Mouse (Mus musculus): Measurements from ENCODE around the gene Sik2. TPM values are rescaled to one million over a fixed set of nuclear protein-coding genes. Genes with fewer than 3 reads are reported as not detected.

Gene Sik2
- polyA plus RNA-seq, 1 experiment from 2014 or later = 17.9 TPM

DNA sequence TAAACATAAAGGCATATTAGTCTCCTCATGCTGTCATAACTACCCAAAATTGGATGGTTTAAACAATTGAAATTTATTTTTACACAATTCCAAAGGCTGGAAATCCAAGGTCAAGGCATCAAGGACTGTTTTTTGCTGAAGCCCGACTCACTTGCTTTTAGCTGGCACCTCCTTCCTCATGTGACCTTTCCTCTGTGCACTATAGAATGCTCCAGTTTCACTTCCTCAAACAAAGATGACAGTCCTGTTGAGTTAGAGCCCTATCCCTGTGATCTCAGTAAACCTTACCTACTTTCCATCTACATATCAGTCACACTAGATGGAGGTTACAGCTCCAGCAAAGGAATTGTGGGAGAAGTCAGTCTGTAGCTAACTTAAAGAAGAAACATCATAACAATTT, 21.3 kb upstream of the Sik2 start:
- 29% methylated on average over 1 of the region's 1 CpGs for WGBS
- H3K9ac ChIP-seq (ENCODE audit: low read depth, low read length) = no peak overlapping the region
- no peaks in the 10 kb centered on the region for H3K36me3 ChIP-seq (ENCODE audit: control insufficient read depth, insufficient read depth, low read length)
- no peaks in the 10 kb centered on the region for H3K4me1 ChIP-seq (ENCODE audit: control insufficient read depth, insufficient read depth, low read length)
- no peaks in the 10 kb centered on the region for H3K9me3 ChIP-seq (ENCODE audit: control insufficient read depth, low read length)
- no peak for ATAC-seq (ENCODE audit: low FRiP score, low TSS enrichment)
- no peak overlapping the region for H3K4me3 ChIP-seq (ENCODE audit: low read length)
- H3K4me2 ChIP-seq (replicated peaks; ENCODE audit: low read depth, low read length) = no peak overlapping the region
- no peak overlapping the region for H3K27ac ChIP-seq (ENCODE audit: low read depth, low read length)
- no peaks in the 10 kb centered on the region for H3K27me3 ChIP-seq (ENCODE audit: control insufficient read depth, insufficient read depth, low read length)

DNA sequence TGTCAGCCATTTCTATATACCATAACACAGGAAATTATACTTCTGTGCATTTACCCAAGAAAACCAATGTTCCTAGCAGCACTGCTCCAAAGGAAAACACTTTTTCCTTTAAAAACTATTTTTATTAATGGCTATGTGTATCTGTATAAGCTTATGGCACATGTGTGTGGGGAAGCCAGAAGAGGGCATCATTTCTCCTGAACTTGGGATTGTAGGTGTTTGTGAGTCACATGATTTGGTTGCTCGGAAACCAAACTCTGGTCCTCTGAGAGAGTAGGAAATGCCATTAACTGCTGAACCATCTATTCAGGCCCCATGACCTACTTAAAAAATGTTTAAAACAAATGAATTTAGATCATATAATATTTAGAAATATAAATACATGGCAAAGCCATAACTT, 18.1 kb upstream of the Sik2 start:
- Histone ChIP-seq H3K4me1 (ENCODE audit: control insufficient read depth, insufficient read depth, low read length) (no peaks in the 10 kb centered on the region), H3K27ac (ENCODE audit: low read depth, low read length) (no peak overlapping the region), H3K4me2 (replicated peaks; ENCODE audit: low read depth, low read length) (no peak overlapping the region), H3K27me3 (ENCODE audit: control insufficient read depth, insufficient read depth, low read length) (no peaks in the 10 kb centered on the region), H3K9me3 (ENCODE audit: control insufficient read depth, low read length) (no peaks in the 10 kb centered on the region), H3K9ac (ENCODE audit: low read depth, low read length) (no peak overlapping the region), H3K4me3 (ENCODE audit: low read length) (no peak overlapping the region), H3K36me3 (ENCODE audit: control insufficient read depth, insufficient read depth, low read length) (no peaks in the 10 kb centered on the region)
- WGBS = 94% methylated on average over 1 of the region's 1 CpGs
- no peak for ATAC-seq (ENCODE audit: low FRiP score, low TSS enrichment)

GRCm38 (mm10) chr9:51021123-51021795, 12.4 kb upstream of the Sik2 start:
- Histone ChIP-seq H3K9me3 (ENCODE audit: control insufficient read depth, low read length) (no peaks in the 10 kb centered on the region), H3K4me1 (ENCODE audit: control insufficient read depth, insufficient read depth, low read length) (no peaks in the 10 kb centered on the region), H3K27ac (ENCODE audit: low read depth, low read length) (no peak overlapping the region), H3K4me3 (ENCODE audit: low read length) (no peak overlapping the region), H3K27me3 (ENCODE audit: control insufficient read depth, insufficient read depth, low read length) (no peaks in the 10 kb centered on the region), H3K4me2 (replicated peaks; ENCODE audit: low read depth, low read length) (no peak overlapping the region), H3K9ac (ENCODE audit: low read depth, low read length) (no peak overlapping the region), H3K36me3 (ENCODE audit: control insufficient read depth, insufficient read depth, low read length) (no peaks in the 10 kb centered on the region)
- ATAC-seq (ENCODE audit: low FRiP score, low TSS enrichment) = no peak
- 91% methylated on average over 4 of the region's 4 CpGs for WGBS

GRCm38 (mm10) chr9:51020351-51020750, 11.5 kb upstream of the Sik2 start:
- Histone ChIP-seq H3K4me2 (replicated peaks; ENCODE audit: low read depth, low read length) (no peak overlapping the region), H3K9me3 (ENCODE audit: control insufficient read depth, low read length) (no peaks in the 10 kb centered on the region), H3K27me3 (ENCODE audit: control insufficient read depth, insufficient read depth, low read length) (no peaks in the 10 kb centered on the region), H3K27ac (ENCODE audit: low read depth, low read length) (no peak overlapping the region), H3K4me3 (ENCODE audit: low read length) (no peak overlapping the region), H3K9ac (ENCODE audit: low read depth, low read length) (no peak overlapping the region), H3K36me3 (ENCODE audit: control insufficient read depth, insufficient read depth, low read length) (no peaks in the 10 kb centered on the region), H3K4me1 (ENCODE audit: control insufficient read depth, insufficient read depth, low read length) (no peaks in the 10 kb centered on the region)
- 73% methylated on average over 3 of the region's 3 CpGs for WGBS
- no peak for ATAC-seq (ENCODE audit: low FRiP score, low TSS enrichment)

DNA sequence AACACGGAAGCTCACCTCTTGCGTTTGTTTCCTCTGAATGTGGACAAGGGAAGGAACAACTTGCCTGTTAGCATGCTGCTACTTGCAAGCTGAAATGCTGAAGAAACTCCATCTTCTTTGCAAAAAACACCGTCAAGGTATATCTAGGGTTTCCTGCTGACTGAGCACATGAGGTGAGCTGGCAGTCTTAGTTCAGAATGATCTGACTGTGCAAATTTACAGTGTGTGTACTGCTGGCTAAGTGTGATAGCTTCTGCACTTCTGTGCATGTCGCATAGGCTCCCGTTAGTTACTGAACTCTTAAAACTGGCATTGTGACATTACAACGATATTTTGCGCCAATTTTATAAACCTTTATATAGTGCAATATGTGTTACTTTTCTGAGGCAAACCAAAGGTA, 10.8 kb upstream of the Sik2 start:
- Histone ChIP-seq H3K9ac (ENCODE audit: low read depth, low read length) (no peak overlapping the region), H3K27me3 (ENCODE audit: control insufficient read depth, insufficient read depth, low read length) (no peaks in the 10 kb centered on the region), H3K36me3 (ENCODE audit: control insufficient read depth, insufficient read depth, low read length) (no peaks in the 10 kb centered on the region), H3K4me2 (replicated peaks; ENCODE audit: low read depth, low read length) (no peak overlapping the region), H3K27ac (ENCODE audit: low read depth, low read length) (no peak overlapping the region), H3K9me3 (ENCODE audit: control insufficient read depth, low read length) (no peaks in the 10 kb centered on the region), H3K4me3 (ENCODE audit: low read length) (no peak overlapping the region), H3K4me1 (ENCODE audit: control insufficient read depth, insufficient read depth, low read length) (no peaks in the 10 kb centered on the region)
- no peak for ATAC-seq (ENCODE audit: low FRiP score, low TSS enrichment)
- 77% methylated on average over 7 of the region's 7 CpGs for WGBS

- Histone ChIP-seq H3K4me3 (ENCODE audit: low read length) (no peak overlapping the region), H3K27ac (ENCODE audit: low read depth, low read length) (no peak overlapping the region), H3K27me3 (ENCODE audit: control insufficient read depth, insufficient read depth, low read length) (no peaks in the 10 kb centered on the region), H3K4me2 (replicated peaks; ENCODE audit: low read depth, low read length) (no peak overlapping the region), H3K9ac (ENCODE audit: low read depth, low read length) (no peak overlapping the region), H3K9me3 (ENCODE audit: control insufficient read depth, low read length) (no peaks in the 10 kb centered on the region), H3K36me3 (ENCODE audit: control insufficient read depth, insufficient read depth, low read length) (no peaks in the 10 kb centered on the region), H3K4me1 (ENCODE audit: control insufficient read depth, insufficient read depth, low read length) (no peaks in the 10 kb centered on the region)
- WGBS = 38% methylated on average over 4 of the region's 4 CpGs
- ATAC-seq (ENCODE audit: low FRiP score, low TSS enrichment) = no peak
These were observed 6.9 kb upstream of the Sik2 start for GRCm38 (mm10) chr9:51015732-51016131.

DNA sequence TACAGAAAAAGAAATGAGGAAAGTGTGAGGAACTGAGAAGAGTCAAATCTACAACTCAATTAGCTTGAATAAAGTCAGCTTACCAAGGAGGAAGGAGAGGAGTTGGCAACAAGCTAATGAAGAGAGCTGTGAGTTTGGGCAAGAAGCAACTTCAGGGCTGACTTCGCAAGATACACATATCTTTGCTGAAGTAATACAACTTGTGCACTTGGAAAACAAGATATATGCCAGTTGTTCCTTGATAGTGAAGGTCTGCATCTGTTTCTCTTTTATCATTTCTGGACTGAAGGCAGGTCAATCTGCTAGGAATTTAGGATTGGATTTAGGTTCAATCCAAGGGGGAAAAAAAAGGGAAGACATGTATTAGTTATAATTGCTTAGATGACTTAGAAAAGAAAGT, 4.8 kb upstream of the Sik2 start:
- no peaks in the 10 kb centered on the region for H3K4me1 ChIP-seq (ENCODE audit: control insufficient read depth, insufficient read depth, low read length)
- no peak overlapping the region for H3K9ac ChIP-seq (ENCODE audit: low read depth, low read length)
- 91% methylated on average over 1 of the region's 1 CpGs for WGBS
- no peak for ATAC-seq (ENCODE audit: low FRiP score, low TSS enrichment)
- no peaks in the 10 kb centered on the region for H3K9me3 ChIP-seq (ENCODE audit: control insufficient read depth, low read length)
- H3K27me3 ChIP-seq (ENCODE audit: control insufficient read depth, insufficient read depth, low read length) = 0 out of 2 replicates have a peak, but pooled peaks cover 4% of the 10 kb centered on the region
- H3K4me3 ChIP-seq (ENCODE audit: low read length) = no peak overlapping the region
- no peaks in the 10 kb centered on the region for H3K36me3 ChIP-seq (ENCODE audit: control insufficient read depth, insufficient read depth, low read length)
- H3K4me2 ChIP-seq (replicated peaks; ENCODE audit: low read depth, low read length) = no peak overlapping the region
- H3K27ac ChIP-seq (ENCODE audit: low read depth, low read length) = no peak overlapping the region

DNA sequence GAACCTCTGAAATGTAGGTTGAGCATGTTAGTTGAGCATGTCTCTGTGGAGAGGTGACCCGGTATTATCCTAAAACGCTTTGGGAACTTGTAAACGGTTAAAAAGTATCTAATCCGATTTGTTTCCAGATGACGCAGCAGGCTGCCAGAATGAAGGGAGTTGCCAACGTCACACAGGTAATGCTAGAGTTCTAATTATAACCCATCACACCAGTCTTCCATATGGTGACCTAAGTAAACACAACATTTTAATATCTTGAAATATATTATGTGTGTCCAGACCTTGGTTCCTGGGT, 730 bp upstream of the Sik2 start:
- peak overlapping the region; percentile 27 for H3K4me3 ChIP-seq (ENCODE audit: low read length)
- H3K9ac ChIP-seq (ENCODE audit: low read depth, low read length) = 0 out of 2 replicates have a peak overlapping the region, but pooled peaks have one; percentile 0
- H3K27me3 ChIP-seq (ENCODE audit: control insufficient read depth, insufficient read depth, low read length) = 0 out of 2 replicates have a peak, but pooled peaks cover 4% of the 10 kb centered on the region
- no peak overlapping the region for H3K27ac ChIP-seq (ENCODE audit: low read depth, low read length)
- WGBS = 3% methylated on average over 6 of the region's 6 CpGs
- peak overlapping the region; percentile 35 for H3K4me2 ChIP-seq (replicated peaks; ENCODE audit: low read depth, low read length)
- peaks cover 9% of the 10 kb centered on the region for H3K4me1 ChIP-seq (ENCODE audit: control insufficient read depth, insufficient read depth, low read length)
- H3K9me3 ChIP-seq (ENCODE audit: control insufficient read depth, low read length) = no peaks in the 10 kb centered on the region
- no peak for ATAC-seq (ENCODE audit: low FRiP score, low TSS enrichment)
- H3K36me3 ChIP-seq (ENCODE audit: control insufficient read depth, insufficient read depth, low read length) = no peaks in the 10 kb centered on the region

GRCm38 (mm10) chr9:51008068-51008840, 619 bp downstream of the Sik2 start:
- WGBS = under 1% methylated on average over 54 of the region's 65 CpGs
- ATAC-seq (ENCODE audit: low FRiP score, low TSS enrichment) = peak; percentile 48; the same call in 1 of the 2 replicates
- H3K9me3 ChIP-seq (ENCODE audit: control insufficient read depth, low read length) = no peaks in the 10 kb centered on the region
- peak overlapping the region; percentile 89 for H3K4me3 ChIP-seq (ENCODE audit: low read length)
- peak overlapping the region; percentile 83 for H3K4me2 ChIP-seq (replicated peaks; ENCODE audit: low read depth, low read length)
- H3K9ac ChIP-seq (ENCODE audit: low read depth, low read length) = peak overlapping the region; percentile 87
- H3K36me3 ChIP-seq (ENCODE audit: control insufficient read depth, insufficient read depth, low read length) = no peaks in the 10 kb centered on the region
- peak overlapping the region; percentile 77 for H3K27ac ChIP-seq (ENCODE audit: low read depth, low read length)
- H3K4me1 ChIP-seq (ENCODE audit: control insufficient read depth, insufficient read depth, low read length) = peaks cover 9% of the 10 kb centered on the region
- H3K27me3 ChIP-seq (ENCODE audit: control insufficient read depth, insufficient read depth, low read length) = 0 out of 2 replicates have a peak, but pooled peaks cover 4% of the 10 kb centered on the region
